Mouse (Mus musculus): Measurements from ENCODE around the gene AU018091.

- TF ChIP-seq CTCF (IDR thresholded peaks at IDR 0.05; ENCODE audit: control insufficient read depth, insufficient read depth, insufficient read length) (no peak), MYOD1 (IDR thresholded peaks at IDR 0.05; ENCODE audit: control insufficient read depth, insufficient read length, low read depth) (no peak), MAX (IDR thresholded peaks at IDR 0.05) (no peak)
Observed at GRCm38 (mm10) chr7:3130342-3130741, 38.7 kb downstream of the AU018091 start.
